Mouse (Mus musculus): ENCODE measurements around the gene Gng11.

Gng11 gene

DNA sequence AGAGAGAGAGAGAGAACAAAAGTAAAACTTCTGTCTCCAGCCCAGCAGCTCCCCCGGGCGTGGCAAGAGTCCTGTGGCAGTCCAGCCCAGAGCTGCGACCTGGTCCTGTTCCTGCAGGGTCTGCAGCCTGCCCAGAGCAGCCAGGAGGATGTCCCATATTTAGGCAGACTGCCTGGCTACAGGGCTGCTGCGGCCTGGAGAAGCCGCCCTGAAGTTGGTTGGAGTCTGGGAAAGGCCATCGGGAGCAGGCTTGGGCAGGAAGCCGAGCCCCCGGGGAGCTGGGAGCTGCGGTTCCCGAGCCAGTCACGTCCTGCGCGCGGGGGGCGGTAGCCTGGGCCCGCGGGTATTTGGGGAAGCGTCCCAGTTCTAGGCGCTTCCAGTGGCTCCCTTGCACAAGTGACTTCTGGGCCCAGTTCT is at the start of gene Gng11:
Gene Gng11 (plus strand): TSS at position 15 of the 417 bp plus-strand sequence.
- DNase-seq, result peak; percentile 59

DNA sequence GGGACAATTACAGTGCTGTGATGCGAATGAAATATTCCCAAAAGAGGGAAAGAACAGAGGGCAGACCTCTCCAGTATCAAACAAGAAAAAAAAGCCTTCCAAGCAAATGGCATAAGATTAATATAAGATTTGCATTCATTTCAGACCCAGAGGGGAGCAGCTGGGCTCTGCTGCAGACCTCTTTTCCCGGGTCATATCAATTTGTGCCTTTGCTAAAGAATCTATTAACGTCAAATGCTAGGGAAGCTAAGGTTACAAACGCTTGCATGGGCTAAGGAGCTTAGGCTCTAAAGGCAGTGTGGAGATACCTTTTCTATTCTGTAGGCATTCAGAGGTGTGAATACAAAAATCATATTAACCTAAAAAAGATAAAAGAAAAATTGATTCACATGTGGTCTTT is 48.7 kb upstream of the Gng11 start:
- DNase-seq, result no peak

DNA sequence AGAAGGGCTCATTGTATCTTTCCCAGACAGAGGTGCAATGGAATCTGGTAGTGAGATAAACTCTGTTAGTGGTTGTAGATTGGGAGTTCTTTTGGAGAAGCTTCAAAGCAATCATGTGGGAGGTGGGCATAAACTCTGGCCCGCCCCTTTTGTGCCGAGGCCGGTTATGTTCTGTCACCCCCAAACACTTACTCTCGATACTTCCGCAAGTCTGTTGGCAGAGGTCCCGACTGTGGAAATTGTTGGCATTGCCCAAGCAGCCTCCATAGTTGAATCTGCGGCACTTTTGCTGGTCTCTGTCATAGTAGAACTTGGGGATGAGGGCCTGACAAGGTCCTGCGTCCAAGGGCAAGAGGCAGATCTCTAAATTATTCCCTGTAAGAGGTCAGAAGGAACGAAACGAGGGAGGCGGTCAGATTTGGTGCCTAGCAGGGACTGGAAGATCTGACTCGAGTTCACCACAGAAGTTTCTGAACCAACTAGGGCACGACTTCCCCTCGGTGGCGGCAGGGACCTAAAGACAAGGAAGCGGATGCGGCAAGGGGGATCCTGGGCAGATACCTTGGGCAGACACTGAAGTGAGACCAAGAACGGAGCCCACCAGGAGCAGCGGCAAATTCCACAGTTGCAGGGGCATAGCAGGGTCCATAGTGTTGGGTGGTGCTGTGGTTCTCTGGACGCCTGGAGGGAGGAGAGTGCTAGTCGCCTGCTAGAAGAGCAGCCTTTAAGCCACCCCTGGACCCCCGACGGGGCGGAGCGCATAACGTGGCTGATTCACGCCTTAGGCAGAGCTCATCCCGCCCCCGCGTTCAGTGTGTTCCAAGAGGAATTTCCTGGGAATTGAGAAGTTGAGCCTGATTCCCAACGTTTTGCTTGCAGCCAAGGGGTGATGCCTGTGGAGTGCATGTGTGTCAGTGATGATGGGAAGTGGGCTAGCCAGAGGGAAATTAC is 35.8 kb upstream of the Gng11 start:
- DNase-seq, result peak; percentile 10

DNA sequence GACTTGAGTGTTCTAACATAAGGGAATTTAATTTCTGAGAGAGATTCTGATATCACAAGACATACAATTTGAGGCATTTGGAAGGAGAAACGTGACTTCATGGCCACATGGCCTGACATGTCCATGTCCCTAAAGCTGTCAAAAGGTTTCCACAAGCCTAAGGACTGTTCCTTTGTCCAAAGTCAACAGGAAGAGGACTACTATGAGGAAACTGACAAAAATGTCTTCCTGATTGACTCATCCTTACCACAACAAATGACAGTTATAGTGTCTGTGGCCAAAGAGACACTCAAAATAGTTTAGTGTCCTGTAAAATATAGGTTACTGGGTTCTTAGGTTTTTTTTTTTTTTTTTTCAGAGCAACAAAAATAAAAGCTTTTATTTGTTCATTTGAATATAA is 30.0 kb upstream of the Gng11 start:
- no peak for DNase-seq

DNA sequence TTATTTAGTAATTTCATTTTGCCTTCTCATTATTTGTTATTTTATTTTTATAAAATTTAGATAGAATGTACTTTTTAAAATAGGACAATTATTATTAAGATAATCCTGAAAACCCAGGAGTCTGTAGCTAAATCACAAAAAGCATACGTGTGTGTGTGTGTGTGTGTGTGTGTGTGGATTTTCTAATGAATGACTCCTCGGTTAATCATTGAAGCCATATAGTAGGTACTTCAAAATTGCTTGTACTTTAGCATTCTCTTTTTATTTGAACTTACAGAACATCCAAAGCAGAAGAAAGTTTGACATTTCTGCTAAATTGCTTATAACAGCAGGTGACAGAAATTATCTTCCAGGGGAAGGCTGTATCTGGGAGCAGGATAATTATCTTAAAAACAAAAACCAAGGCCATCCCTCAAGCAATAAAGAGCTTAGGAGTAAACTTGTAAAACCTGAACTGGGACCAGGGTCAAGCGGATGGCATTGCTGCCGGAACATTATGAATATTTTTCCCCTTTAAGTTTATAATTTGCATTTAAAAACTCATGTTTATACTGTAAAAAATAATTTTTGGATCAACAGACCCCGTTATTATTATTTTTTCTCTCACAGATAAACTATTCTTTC is 20.9 kb upstream of the Gng11 start:
- DNase-seq, result no peak

DNA sequence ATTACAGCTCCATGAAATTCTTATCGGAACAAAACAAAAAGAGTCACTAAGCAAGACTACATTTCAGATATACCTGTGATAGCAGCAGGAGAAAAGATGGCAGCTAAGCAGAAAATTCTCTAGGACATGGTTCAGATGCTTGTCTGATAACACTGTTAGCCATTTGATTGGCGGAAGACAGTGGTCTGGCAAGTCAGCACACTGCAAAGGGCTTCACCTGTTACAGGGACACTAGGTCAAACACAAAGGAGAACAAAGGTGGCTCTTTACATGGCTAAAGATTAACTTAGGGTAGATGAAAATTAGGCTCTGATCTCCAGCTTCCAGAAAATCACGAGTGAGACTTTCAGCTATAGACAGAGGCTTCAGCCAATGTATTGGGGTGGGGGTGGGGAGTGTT is 15.0 kb upstream of the Gng11 start, which contains the start of gene Tfpi2:
Gene Tfpi2 (minus strand): TSS at position 170 of the 400 bp plus-strand sequence.
- DNase-seq, result no peak

DNA sequence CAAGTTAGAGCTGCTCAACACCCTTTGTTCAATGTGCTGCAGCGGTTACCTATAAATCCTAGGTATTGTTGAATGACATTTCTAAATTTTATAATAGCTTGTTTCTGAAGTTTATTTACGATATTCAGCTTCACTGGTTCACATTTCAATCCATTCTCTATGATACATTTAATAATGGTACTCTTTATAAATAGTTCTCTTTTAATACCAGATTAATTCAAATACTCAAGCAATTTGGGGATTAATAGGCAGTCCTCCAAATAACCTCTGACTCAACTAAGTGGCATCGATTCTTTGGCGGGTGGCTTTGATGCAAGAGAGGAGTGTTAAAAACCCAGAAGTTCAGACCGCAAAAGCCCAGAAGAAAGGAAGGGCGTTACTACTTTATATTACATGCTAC is 10.2 kb upstream of the Gng11 start, which contains the start of gene Gngt1:
Gene Gngt1 (plus strand): TSS at position 301 of the 400 bp plus-strand sequence.
- no peak for DNase-seq

DNA sequence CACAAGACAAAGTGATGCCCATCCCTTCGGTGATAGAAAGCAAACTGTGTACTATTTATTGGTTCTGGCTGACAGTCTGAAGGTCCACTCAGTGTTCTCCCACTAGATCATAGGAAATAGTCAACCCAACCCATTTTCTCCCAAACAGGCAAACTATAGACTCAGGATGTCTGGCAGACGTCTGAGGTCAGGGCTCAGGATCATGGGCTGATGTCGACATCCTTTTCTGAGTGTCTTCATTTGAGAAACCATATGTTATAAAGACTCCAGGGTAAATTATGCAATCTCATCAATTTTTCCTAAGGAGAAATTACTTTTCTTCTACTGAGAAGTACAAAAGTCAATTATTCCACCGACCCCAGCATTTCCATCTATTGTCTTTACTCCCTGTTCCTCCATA is 5.6 kb upstream of the Gng11 start:
- no peak for DNase-seq

DNA sequence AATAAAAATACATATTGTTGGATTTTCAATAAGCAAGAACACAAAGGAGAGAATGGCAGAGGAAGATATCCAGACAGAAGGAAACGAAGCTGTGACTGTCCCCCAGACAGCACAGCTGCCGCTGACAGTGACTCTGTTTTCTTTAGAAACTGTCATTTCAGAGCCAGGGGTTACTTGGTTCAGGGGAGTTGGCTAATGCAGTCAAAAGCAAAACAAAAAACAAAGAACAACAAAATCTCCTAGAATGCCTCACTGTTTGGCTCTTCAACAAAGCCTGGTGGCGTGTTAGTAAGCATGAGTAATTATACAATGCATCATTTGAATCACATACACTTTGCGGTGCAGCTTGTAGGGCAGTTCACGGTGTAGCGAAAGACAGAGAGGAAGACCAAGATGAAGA is 4.4 kb upstream of the Gng11 start:
- no peak for DNase-seq

DNA sequence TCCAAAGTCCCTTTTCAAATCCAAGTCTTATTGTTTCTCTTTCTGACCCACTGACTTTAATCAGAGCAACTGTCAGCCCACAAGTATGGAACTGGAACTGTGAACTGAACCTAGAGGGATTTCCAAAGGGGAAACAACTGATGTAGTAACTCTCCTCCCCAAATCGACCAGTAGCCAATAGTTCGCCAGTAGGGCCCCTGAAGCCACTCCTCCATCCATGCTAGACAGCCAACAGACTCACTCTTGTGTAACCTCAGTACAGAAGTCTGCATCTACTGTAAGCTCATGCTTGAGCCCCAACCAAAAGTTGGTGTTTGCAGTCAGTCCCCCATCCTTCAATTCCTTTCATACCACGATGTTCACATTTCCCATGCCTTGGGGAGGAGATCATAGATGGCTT is 3.0 kb upstream of the Gng11 start:
- DNase-seq, result no peak

DNA sequence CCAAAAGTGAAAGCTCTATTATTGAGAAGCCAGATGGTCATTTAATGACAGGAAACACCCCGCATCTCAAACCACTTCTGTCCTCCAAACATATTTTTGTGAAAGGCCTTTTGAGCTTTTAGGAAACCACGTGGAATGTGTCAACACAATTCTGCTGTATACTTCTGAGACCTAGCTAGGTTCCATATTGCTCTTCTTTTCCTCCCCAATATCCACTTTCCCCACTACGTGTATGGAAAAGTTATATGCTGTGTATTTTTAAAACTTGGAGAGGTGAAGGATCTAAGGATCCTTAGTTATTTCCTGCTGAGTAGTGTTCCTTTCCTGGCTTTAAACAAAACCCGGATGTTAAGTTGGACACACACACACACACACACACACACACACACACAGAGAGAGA is 259 bp upstream of the Gng11 start:
- no peak for DNase-seq

DNA sequence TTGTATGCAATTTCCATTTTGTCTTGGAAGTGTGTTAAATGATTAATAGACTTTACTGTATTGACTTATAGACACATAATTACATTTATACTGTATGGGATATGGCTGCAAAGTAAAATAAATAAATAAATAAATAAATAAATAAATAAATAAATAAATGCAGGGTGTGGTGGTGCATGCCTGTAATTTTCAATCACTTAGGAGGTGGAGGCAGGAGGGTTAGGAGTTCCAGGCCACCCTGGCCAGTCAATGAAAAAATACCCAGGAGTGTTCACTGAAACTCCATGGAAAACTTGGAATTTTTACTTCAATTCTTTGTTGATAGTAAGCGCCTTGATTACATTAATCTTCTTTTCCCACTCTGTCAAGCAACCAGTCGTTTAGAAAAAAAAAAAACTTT is 1.1 kb downstream of the Gng11 start:
- DNase-seq, result no peak

DNA sequence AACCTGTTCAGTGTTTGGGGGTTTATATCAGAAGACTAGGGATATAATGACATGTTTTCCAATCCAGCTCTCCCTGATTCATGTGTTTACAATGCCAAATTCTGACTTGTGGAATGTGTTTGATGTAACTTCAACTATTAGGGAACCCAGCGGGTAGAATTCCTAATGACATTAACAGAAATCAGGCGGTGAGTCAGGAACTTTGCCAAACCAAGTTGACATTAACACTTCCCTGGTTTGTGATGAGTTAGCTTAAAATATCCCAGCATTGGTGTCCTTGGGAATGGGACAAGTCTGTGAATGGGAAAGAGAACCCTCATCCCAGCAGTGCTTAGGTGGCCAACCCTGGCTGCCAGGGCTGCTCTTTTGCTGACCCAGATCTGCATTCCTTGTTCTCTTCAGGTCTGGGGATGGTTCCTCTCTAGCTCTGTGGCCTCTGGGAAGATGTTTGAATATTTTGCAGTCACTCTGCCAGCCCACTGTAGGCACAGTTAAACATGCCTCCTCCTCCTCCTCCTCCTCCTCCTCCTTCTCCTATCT is 4.9 kb downstream of the Gng11 start:
- DNase-seq, result no peak

DNA sequence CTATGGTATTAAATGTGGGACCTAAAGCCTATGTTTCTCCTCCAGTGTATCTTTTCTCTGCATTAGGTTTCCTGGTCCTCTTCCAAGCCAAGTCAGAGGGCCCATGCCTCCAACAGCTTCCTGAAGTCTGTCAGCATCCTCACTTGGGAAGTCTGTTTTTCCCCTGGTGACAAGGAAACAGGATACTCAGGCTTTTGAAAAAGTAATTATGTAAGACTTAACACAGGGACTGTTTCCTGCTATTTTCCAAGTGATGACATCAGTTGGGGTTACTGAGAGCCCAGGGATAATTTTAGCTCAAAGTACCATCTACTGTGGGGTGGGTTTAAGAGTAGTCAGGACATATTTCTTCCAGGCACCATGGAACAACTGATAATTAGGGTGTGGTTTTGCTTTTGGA is 5.8 kb downstream of the Gng11 start:
- no peak for DNase-seq

DNA sequence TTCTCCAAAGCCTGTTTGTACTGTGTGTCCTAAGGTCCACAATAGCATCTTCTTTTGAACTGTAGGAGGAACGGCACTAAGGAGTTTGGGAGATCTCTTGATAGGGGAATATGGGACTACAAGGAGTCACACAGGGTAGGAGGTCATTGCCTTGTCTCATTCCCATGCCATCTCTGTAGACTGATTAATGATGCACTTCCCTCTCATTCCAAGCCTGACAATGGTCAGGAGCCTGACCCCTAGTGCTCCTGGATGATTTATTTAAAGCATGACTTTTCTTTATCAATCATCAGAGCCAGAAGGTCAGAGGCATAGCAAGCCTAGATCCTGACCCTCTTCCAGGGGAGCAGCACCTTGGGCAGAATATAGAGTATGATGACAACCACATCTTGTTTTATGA is 18.9 kb downstream of the Gng11 start:
- DNase-seq, result no peak

DNA sequence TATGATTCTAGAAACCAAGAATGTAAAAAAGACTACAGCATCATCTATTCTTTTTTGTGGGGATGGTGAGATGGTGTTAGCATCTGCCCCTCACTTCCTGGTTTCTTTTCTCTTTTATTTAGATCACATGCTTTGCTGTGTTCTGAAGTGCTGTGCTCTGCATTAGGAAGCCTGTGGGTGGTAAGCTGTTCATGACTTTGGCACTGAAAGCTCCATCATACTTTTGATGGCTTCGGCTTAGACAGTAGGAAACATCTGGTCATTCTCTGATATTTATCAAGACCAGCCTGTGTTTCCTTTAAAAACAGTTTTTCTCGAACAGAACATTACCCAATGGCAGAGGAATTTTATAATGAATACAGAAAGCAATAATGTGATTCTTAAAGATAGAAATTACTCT is 22.7 kb downstream of the Gng11 start:
- no peak for DNase-seq

DNA sequence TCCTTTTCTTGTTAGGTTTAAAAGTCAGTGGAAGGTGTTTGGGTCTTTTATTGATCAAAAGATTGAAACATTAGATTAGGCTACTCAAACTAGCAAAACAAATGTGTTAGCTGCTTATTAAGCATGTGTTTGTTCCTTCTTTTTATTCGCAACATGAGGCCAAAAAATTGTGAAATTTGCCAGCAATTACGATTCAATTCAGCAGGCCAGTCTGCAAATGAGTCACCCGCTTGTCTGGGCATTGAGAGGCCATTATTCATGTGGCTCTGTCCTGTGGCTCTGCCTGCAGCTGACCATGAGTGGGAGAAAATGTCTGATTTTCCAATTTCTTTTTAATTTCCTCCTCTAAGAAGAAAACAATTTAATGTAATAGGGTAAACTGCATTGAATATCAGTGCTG is 27.3 kb downstream of the Gng11 start:
- no peak for DNase-seq

DNA sequence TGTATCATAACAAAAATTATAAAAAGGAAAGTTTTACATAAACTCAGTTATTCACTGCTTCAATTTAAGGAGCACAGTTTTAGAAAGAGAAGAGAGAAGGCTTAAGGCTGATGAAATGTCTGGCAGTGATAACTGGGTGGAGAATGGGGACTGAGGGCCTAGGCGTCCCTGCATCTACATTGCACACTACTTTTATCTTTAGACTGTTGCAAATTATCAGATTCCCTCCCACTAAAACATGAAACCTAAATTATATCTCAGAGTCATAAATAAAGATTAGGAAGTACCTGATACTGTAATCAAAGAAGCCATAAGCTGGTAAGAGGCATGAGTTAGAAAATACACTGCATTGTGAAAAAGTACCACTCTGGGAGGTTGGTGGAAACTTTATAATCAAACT is 38.1 kb downstream of the Gng11 start:
- DNase-seq, result no peak

DNA sequence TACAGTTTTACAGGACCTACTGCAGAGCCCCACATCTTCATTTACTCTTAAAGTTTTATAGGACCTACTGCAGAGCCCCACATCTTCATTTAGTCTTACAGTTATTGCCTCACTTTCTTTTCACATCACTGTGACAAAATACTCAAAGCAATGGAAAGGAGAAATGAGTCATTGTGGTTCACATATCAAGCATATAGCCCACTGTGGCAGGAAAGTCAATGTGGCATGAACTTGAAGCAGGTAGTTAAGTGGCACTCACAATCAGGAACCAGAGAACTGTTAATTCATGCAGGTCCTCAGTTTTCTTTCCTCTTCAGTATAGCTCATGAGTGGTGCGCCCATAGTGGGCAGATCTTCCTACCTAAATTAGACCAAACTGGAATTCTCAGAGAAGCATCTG is 43.5 kb downstream of the Gng11 start:
- DNase-seq, result no peak

DNA sequence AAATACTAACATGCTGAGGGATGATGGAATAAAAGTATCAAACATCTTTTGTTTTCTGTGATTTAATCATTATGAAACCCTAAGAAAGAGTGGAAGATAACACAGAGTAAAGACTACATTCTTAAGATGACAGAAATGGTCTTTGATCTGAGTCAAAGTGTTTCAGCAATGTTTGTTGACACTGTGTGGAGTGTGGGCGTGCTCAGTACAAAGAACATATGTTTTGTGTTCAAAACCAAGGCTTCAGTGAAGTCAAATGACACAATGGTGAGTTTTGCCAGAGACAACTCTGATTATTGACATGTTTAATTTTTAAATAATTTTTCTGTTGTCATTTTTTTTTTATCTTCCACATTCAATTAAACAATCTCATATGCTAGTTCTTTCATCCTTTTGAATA is 49.1 kb downstream of the Gng11 start:
- DNase-seq, result no peak

DNA sequence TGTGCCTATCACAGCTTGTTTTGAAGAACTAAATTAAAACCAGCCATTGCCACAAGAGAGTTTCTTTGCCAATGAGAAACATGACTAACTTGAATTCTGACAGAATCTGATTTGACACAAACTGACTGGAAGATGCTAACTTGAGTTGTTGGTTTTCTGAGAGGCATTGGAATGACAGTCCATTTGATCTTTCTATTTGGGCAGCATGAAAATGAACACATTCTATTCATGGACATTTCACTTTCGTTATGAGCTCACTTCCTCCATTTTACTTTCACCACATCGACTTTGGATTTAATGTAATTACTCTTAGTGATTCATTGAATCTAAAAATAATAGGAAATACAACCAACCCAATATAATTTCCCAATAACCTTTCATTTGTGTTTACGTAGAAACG is 50.7 kb downstream of the Gng11 start:
- DNase-seq, result no peak

All from retina, postnatal 1 day (tissue).